ENCODE assay signal across 13 mouse cellular contexts in genomic region chr5:24778843-24779140, GRCm38 (mm10). TPM values are rescaled to one million over a fixed set of nuclear protein-coding genes. Genes with fewer than 3 reads are reported as not detected.
A peak's percentile ranks its signal among the peaks of the same experiment; 100 is the strongest.
DNase-seq lines count a peak whose midpoint lies in the region; ATAC-seq and TF ChIP-seq lines count a peak whose summit lies in the region.
"Had no signal": no experiment of that assay in that cellular context is flagged by ENCODE, and none has a peak within 500 bp of the region (broad histone marks: within the 10 kb centered on the region; RNA-seq: fewer than 3 reads in every experiment).

No protein-coding gene starts in this region.

- H3K4me3 ChIP-seq in intestine, embryonic 14.5 days (ENCODE audit: low read depth, low read length) = no peak overlapping the region
- no peak overlapping the region for H3K4me3 ChIP-seq in intestine, postnatal 0 days (ENCODE audit: low read depth, low read length)
- peak overlapping the region; percentile 34; the same call in 1 of the 2 replicates for H3K4me3 ChIP-seq in embryonic facial prominence, embryonic 10.5 days
- peak overlapping the region; percentile 40 for H3K4me3 ChIP-seq in hindbrain, embryonic 10.5 days
- H3K4me3 ChIP-seq in midbrain, embryonic 12.5 days = peak overlapping the region; percentile 8; the same call in 1 of the 2 replicates
- H3K4me3 ChIP-seq: erythroblast, embryonic 14.5 days had no signal

- 49% methylated on average over 13 of the region's 13 CpGs for WGBS in intestine, embryonic 14.5 days
- 58% methylated on average over 13 of the region's 13 CpGs for WGBS in intestine, postnatal 0 days
- 35% methylated on average over 13 of the region's 13 CpGs for WGBS in embryonic facial prominence, embryonic 10.5 days
- WGBS in hindbrain, embryonic 10.5 days = 36% methylated on average over 13 of the region's 13 CpGs
- WGBS in midbrain, embryonic 12.5 days = 41% methylated on average over 13 of the region's 13 CpGs

- no peak overlapping the region for H3K9ac ChIP-seq in intestine, embryonic 14.5 days (ENCODE audit: low read length)
- no peak overlapping the region for H3K9ac ChIP-seq in intestine, postnatal 0 days (ENCODE audit: low read depth, low read length)
- no peak overlapping the region for H3K9ac ChIP-seq in midbrain, embryonic 12.5 days (replicated peaks)

- 0 out of 2 replicates have a peak overlapping the region, but pooled peaks have one; percentile 11 for H3K4me2 ChIP-seq in intestine, embryonic 14.5 days (ENCODE audit: low read length)
- H3K4me2 ChIP-seq in intestine, postnatal 0 days (replicated peaks; ENCODE audit: low read depth) = no peak overlapping the region
- peak overlapping the region; percentile 28 for H3K4me2 ChIP-seq in midbrain, embryonic 12.5 days (replicated peaks)

- no peaks in the 10 kb centered on the region for H3K9me3 ChIP-seq in intestine, embryonic 14.5 days (ENCODE audit: control insufficient read depth, low read length)
- H3K9me3 ChIP-seq in intestine, postnatal 0 days (ENCODE audit: control insufficient read depth) = no peaks in the 10 kb centered on the region
- H3K9me3 ChIP-seq in embryonic facial prominence, embryonic 10.5 days = peaks cover 4% of the 10 kb centered on the region; the same call in 1 of the 2 replicates
- H3K9me3 ChIP-seq in hindbrain, embryonic 10.5 days = peaks cover 9% of the 10 kb centered on the region; the same call in 1 of the 2 replicates
- no peaks in the 10 kb centered on the region for H3K9me3 ChIP-seq in midbrain, embryonic 12.5 days

- ATAC-seq in intestine, embryonic 14.5 days (replicated peaks; ENCODE audit: low FRiP score, low TSS enrichment, low read depth) = no peak
- no peak for ATAC-seq in intestine, postnatal 0 days
- ATAC-seq in midbrain, embryonic 12.5 days (ENCODE audit: low FRiP score, low read depth) = no peak
- ATAC-seq in megakaryocyte, adult 5-6 weeks (ENCODE audit: poor library complexity, severe bottlenecking) = no peak

- H3K27me3 ChIP-seq in intestine, embryonic 14.5 days (replicated peaks; ENCODE audit: control insufficient read depth, insufficient read depth, low read length) = 0 out of 2 replicates have a peak, but pooled peaks cover 3% of the 10 kb centered on the region
- H3K27me3 ChIP-seq in intestine, postnatal 0 days (replicated peaks; ENCODE audit: control insufficient read depth, insufficient read depth, low read length) = no peaks in the 10 kb centered on the region
- H3K27me3 ChIP-seq in embryonic facial prominence, embryonic 10.5 days (replicated peaks; ENCODE audit: low read depth, poor library complexity, severe bottlenecking) = peaks cover 29% of the 10 kb centered on the region
- H3K27me3 ChIP-seq in hindbrain, embryonic 10.5 days (ENCODE audit: insufficient read depth, poor library complexity, severe bottlenecking) = peaks cover 23% of the 10 kb centered on the region
- H3K27me3 ChIP-seq in midbrain, embryonic 12.5 days = peaks cover 19% of the 10 kb centered on the region

- 0 out of 2 replicates have a peak, but pooled peaks cover 7% of the 10 kb centered on the region for H3K4me1 ChIP-seq in intestine, embryonic 14.5 days (replicated peaks; ENCODE audit: control insufficient read depth, insufficient read depth, low read length)
- H3K4me1 ChIP-seq in intestine, postnatal 0 days (replicated peaks; ENCODE audit: control insufficient read depth, insufficient read depth, low read length) = no peaks in the 10 kb centered on the region
- H3K4me1 ChIP-seq in embryonic facial prominence, embryonic 10.5 days = peaks cover 13% of the 10 kb centered on the region
- H3K4me1 ChIP-seq in hindbrain, embryonic 10.5 days (replicated peaks) = peaks cover 17% of the 10 kb centered on the region
- H3K4me1 ChIP-seq in midbrain, embryonic 12.5 days = peaks cover 6% of the 10 kb centered on the region

- TF ChIP-seq CTCF in intestine, postnatal 0 days (IDR thresholded peaks at IDR 0.05; ENCODE audit: low read depth) = no peak

- H3K27ac ChIP-seq in intestine, embryonic 14.5 days (ENCODE audit: low read depth) = no peak overlapping the region
- H3K27ac ChIP-seq in intestine, postnatal 0 days (ENCODE audit: low read depth, low read length) = no peak overlapping the region
- no peak overlapping the region for H3K27ac ChIP-seq in embryonic facial prominence, embryonic 10.5 days (replicated peaks)
- peak overlapping the region; percentile 67; the same call in 1 of the 2 replicates for H3K27ac ChIP-seq in hindbrain, embryonic 10.5 days
- no peak overlapping the region for H3K27ac ChIP-seq in midbrain, embryonic 12.5 days (replicated peaks)

- no peak for DNase-seq in intestine, embryonic 14.5 days (ENCODE audit: low spot score)
- DNase-seq in embryonic facial prominence, embryonic 10.5 days (ENCODE audit: low spot score) = no peak
- no peak for DNase-seq in hindbrain, embryonic 10.5 days (ENCODE audit: low spot score)
- no peak for DNase-seq in left cerebral cortex, adult 8-10 months (ENCODE audit: low spot score in 2 of 2)
- no peak for DNase-seq in ovary, postnatal 14 days (ENCODE audit: low spot score)
- DNase-seq: adrenal gland, adult 2 months; cerebellum, adult 8-10 months; right cerebral cortex, postnatal 14 days; thymus, postnatal 36 days had no signal

- no peaks in the 10 kb centered on the region for H3K36me3 ChIP-seq in intestine, embryonic 14.5 days (ENCODE audit: control insufficient read depth, insufficient read depth, low read length)
- no peaks in the 10 kb centered on the region for H3K36me3 ChIP-seq in intestine, postnatal 0 days (ENCODE audit: control insufficient read depth, insufficient read depth)
- no peaks in the 10 kb centered on the region for H3K36me3 ChIP-seq in embryonic facial prominence, embryonic 10.5 days (replicated peaks)
- no peaks in the 10 kb centered on the region for H3K36me3 ChIP-seq in hindbrain, embryonic 10.5 days
- no peaks in the 10 kb centered on the region for H3K36me3 ChIP-seq in midbrain, embryonic 12.5 days

RNA-seq across cellular contexts. Expression of gene Crygn, which starts 21.0 kb away (rescaled TPM):
- 1.3 and 2.3 TPM in 2 replicates for polyA plus RNA-seq in intestine, embryonic 14.5 days (2014; fragmentation: Nextera tagmentation; extraction: Ambion mirVana)
- 7.3 and 8.1 TPM in 2 replicates for polyA plus RNA-seq in intestine, postnatal 0 days (2015; fragmentation: Nextera tagmentation; extraction: Ambion mirVana)
- 0.40 and 1.8 TPM in 2 replicates for polyA plus RNA-seq in embryonic facial prominence, embryonic 10.5 days (2016; fragmentation: Nextera tagmentation; extraction: Ambion mirVana)
- 0.42 and 0.44 TPM in 2 replicates for polyA plus RNA-seq in hindbrain, embryonic 10.5 days (2016; fragmentation: Nextera tagmentation; extraction: Ambion mirVana)
- not detected in 2 replicates for polyA plus RNA-seq in midbrain, embryonic 12.5 days (2016; fragmentation: Nextera tagmentation; extraction: Ambion mirVana)
- total RNA-seq in left cerebral cortex, adult 8-10 months (2022) = 1 to 10 TPM in 1 of 4 experiments, not detected in 3; 1.5 TPM
- total RNA-seq in megakaryocyte, adult 5-6 weeks (2015) = 2.3 and 3.7 TPM in 2 replicates
- total RNA-seq in megakaryocyte, adult 5-6 weeks (2017) = not detected in 2 replicates
- polyA plus RNA-seq: adrenal gland, adult 2 months; erythroblast, embryonic 14.5 days had no signal

RNA-seq across cellular contexts. Expression of gene Wdr86, which starts 48.3 kb away (rescaled TPM):
- polyA plus RNA-seq in intestine, embryonic 14.5 days (2014; fragmentation: Nextera tagmentation; extraction: Ambion mirVana) = 17.6 and 18.7 TPM in 2 replicates
- polyA plus RNA-seq in intestine, postnatal 0 days (2015; fragmentation: Nextera tagmentation; extraction: Ambion mirVana) = 2.7 and 2.9 TPM in 2 replicates
- 51.1 and 58.6 TPM in 2 replicates for polyA plus RNA-seq in embryonic facial prominence, embryonic 10.5 days (2016; fragmentation: Nextera tagmentation; extraction: Ambion mirVana)
- polyA plus RNA-seq in hindbrain, embryonic 10.5 days (2016; fragmentation: Nextera tagmentation; extraction: Ambion mirVana) = 20.9 and 25.2 TPM in 2 replicates
- polyA plus RNA-seq in midbrain, embryonic 12.5 days (2016; fragmentation: Nextera tagmentation; extraction: Ambion mirVana) = 8.1 and 11.7 TPM in 2 replicates
- total RNA-seq in left cerebral cortex, adult 8-10 months (2022) = 1 to 10 TPM in 2 of 4 experiments, under 1 TPM in 2; 0.33 to 2.2 (median 0.99) TPM
- total RNA-seq in megakaryocyte, adult 5-6 weeks (2015) = 0.18 TPM in 1 of 2 replicates, not detected in the other
- total RNA-seq in megakaryocyte, adult 5-6 weeks (2017) = 0.12 and 0.55 TPM in 2 replicates
- polyA plus RNA-seq: erythroblast, embryonic 14.5 days had no signal

Comparison
In these comparisons a context has a peak if more than half of its experiments do, and no peak if none do; other contexts are left out.
1. H3K4me3 ChIP-seq: peak in embryonic facial prominence, embryonic 10.5 days (single experiment), hindbrain, embryonic 10.5 days (single experiment) and midbrain, embryonic 12.5 days (single experiment); none in intestine, embryonic 14.5 days (single experiment) and intestine, postnatal 0 days (single experiment).